ENCODE assay signal across 12 mouse cellular contexts in the genomic region with DNA sequence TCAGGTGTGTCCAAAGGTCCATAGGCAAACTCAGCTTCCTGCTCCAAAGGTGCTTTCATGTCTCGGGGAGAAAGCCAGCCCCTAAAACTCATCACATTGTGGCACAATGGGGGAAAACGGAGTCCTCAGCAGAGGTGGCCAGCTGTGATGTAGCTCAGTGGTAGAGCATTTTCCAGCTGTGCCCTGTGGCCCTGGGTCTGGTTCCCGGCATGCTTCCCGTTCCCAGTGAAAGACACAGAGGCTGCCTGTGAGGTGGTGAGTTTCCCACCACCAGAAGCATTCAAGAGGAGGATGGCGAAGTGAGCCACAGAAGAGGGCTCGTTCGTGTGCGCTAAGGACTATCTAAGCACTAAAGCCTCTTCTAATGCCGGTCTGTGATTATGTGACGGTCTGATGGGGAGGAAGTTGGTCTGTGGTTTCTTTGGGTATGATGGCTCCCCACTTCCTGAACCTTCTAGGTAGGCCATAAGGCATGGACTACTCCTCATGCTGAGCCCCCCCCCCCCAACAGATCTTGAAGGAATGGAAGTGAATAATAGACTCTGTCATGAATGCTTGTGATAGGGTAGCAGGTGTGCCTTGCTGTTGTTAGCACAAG. TPM values are rescaled to one million over a fixed set of nuclear protein-coding genes. Genes with fewer than 3 reads are reported as not detected.
A peak's percentile ranks its signal among the peaks of the same experiment; 100 is the strongest.
DNase-seq lines count a peak whose midpoint lies in the region; ATAC-seq and TF ChIP-seq lines count a peak whose summit lies in the region.
"Had no signal": no experiment of that assay in that cellular context is flagged by ENCODE, and none has a peak within 500 bp of the region (broad histone marks: within the 10 kb centered on the region; RNA-seq: fewer than 3 reads in every experiment).

No protein-coding gene starts in this region.

- H3K4me1 ChIP-seq in liver, embryonic 13.5 days (replicated peaks), result peaks cover 55% of the 10 kb centered on the region
- peaks cover 51% of the 10 kb centered on the region for H3K4me1 ChIP-seq in liver, embryonic 12.5 days
- peaks cover 48% of the 10 kb centered on the region for H3K4me1 ChIP-seq in embryonic facial prominence, embryonic 15.5 days

- WGBS in liver, embryonic 13.5 days (ENCODE audit: insufficient replicate concordance), result 46% methylated on average over 10 of the region's 10 CpGs
- WGBS in liver, embryonic 12.5 days (ENCODE audit: insufficient replicate concordance), result 47% methylated on average over 10 of the region's 10 CpGs
- 80% methylated on average over 10 of the region's 10 CpGs for WGBS in embryonic facial prominence, embryonic 15.5 days

- H3K79me2 ChIP-seq in myocyte (ENCODE audit: control insufficient read depth, insufficient read depth), result peaks cover 33% of the 10 kb centered on the region

- 0 out of 2 replicates have a peak, but pooled peaks cover 3% of the 10 kb centered on the region for H3K36me3 ChIP-seq in liver, embryonic 13.5 days
- H3K36me3 ChIP-seq in liver, embryonic 12.5 days, result peaks cover 6% of the 10 kb centered on the region; the same call in 1 of the 2 replicates
- H3K36me3 ChIP-seq in embryonic facial prominence, embryonic 15.5 days, result no peaks in the 10 kb centered on the region
- H3K36me3 ChIP-seq in myocyte (ENCODE audit: control insufficient read depth, insufficient read depth), result peaks cover 6% of the 10 kb centered on the region
- H3K36me3 ChIP-seq: forebrain, embryonic 12.5 days had no signal

- no peak overlapping the region for H3K27ac ChIP-seq in liver, embryonic 13.5 days
- no peak overlapping the region for H3K27ac ChIP-seq in liver, embryonic 12.5 days
- H3K27ac ChIP-seq in embryonic facial prominence, embryonic 15.5 days (replicated peaks), result peak overlapping the region; percentile 94; the same call in 1 of the 2 replicates
- H3K27ac ChIP-seq: forebrain, embryonic 12.5 days had no signal

- no peak for DNase-seq in liver, embryonic 13.5 days
- DNase-seq in CD4-positive, CD25-positive, alpha-beta regulatory T cell, adult 2 months (ENCODE audit: low read depth, low spot score), result peak; percentile 69
- no peak for DNase-seq in layer of hippocampus, adult 11-12 months (ENCODE audit: low spot score)
- DNase-seq in ovary, postnatal 36 days (ENCODE audit: low spot score), result no peak
- no peak for DNase-seq in yolk sac, embryonic 10.5 days (ENCODE audit: low spot score)
- DNase-seq: gastrocnemius, postnatal 10 days; lung, postnatal 10 days had no signal

- no peak overlapping the region for H3ac ChIP-seq in myocyte (ENCODE audit: control insufficient read depth, insufficient read length)

- no peak for TF ChIP-seq POLR2A in myocyte (IDR thresholded peaks at IDR 0.05; ENCODE audit: insufficient read length, low read depth)

- H3K27me3 ChIP-seq in liver, embryonic 13.5 days, result 0 out of 2 replicates have a peak, but pooled peaks cover 6% of the 10 kb centered on the region
- no peaks in the 10 kb centered on the region for H3K27me3 ChIP-seq in liver, embryonic 12.5 days (replicated peaks)
- no peaks in the 10 kb centered on the region for H3K27me3 ChIP-seq in embryonic facial prominence, embryonic 15.5 days
- no peaks in the 10 kb centered on the region for H3K27me3 ChIP-seq in myocyte (ENCODE audit: control insufficient read depth, insufficient read depth, insufficient read length)
- H3K27me3 ChIP-seq: forebrain, embryonic 12.5 days had no signal

- H3K9me3 ChIP-seq in liver, embryonic 13.5 days (replicated peaks), result 0 out of 2 replicates have a peak, but pooled peaks cover 2% of the 10 kb centered on the region
- H3K9me3 ChIP-seq in liver, embryonic 12.5 days (replicated peaks), result no peaks in the 10 kb centered on the region
- H3K9me3 ChIP-seq in embryonic facial prominence, embryonic 15.5 days (replicated peaks), result no peaks in the 10 kb centered on the region
- H3K9me3 ChIP-seq: forebrain, embryonic 12.5 days had no signal

- no peak for ATAC-seq in liver, embryonic 13.5 days (ENCODE audit: low read depth)
- ATAC-seq in liver, embryonic 12.5 days, result no peak
- no peak for ATAC-seq in embryonic facial prominence, embryonic 15.5 days (ENCODE audit: insufficient number of reproducible peaks, low FRiP score, low TSS enrichment, low read depth)

- peak overlapping the region; percentile 55; the same call in 1 of the 2 replicates for H3K4me2 ChIP-seq in liver, embryonic 13.5 days
- no peak overlapping the region for H3K4me2 ChIP-seq in liver, embryonic 12.5 days
- H3K4me2 ChIP-seq in embryonic facial prominence, embryonic 15.5 days (replicated peaks), result peak overlapping the region; percentile 25; the same call in 1 of the 2 replicates
- peak overlapping the region; percentile 96 for H3K4me2 ChIP-seq in myocyte (ENCODE audit: low read depth)
- H3K4me2 ChIP-seq: forebrain, embryonic 12.5 days had no signal

- H3K9ac ChIP-seq in liver, embryonic 13.5 days, result no peak overlapping the region
- no peak overlapping the region for H3K9ac ChIP-seq in liver, embryonic 12.5 days
- no peak overlapping the region for H3K9ac ChIP-seq in embryonic facial prominence, embryonic 15.5 days
- H3K9ac ChIP-seq: forebrain, embryonic 12.5 days had no signal

- H3K4me3 ChIP-seq in liver, embryonic 13.5 days (replicated peaks), result no peak overlapping the region
- no peak overlapping the region for H3K4me3 ChIP-seq in liver, embryonic 12.5 days
- no peak overlapping the region for H3K4me3 ChIP-seq in embryonic facial prominence, embryonic 15.5 days (replicated peaks)
- H3K4me3 ChIP-seq in myocyte, result peak overlapping the region; percentile 50
- H3K4me3 ChIP-seq: forebrain, embryonic 12.5 days had no signal

TF ChIP-seq in myocyte, 11 proteins besides CTCF, POLR2A, EP300 and RAD21:
- no peak for TF ChIP-seq POLR2AphosphoS2 (IDR thresholded peaks at IDR 0.05; ENCODE audit: insufficient read length, low read depth)
- no peak for TF ChIP-seq MYOD1 (IDR thresholded peaks at IDR 0.05; ENCODE audit: control insufficient read depth in 1 of 3, insufficient read length in 2 of 3, low read depth in 2 of 3)
- no peak for TF ChIP-seq TCF3 (IDR thresholded peaks at IDR 0.05; ENCODE audit: insufficient read length, low read depth)

RNA-seq across cellular contexts. Expression of a gene that starts 6.4 kb away (rescaled TPM):
- polyA plus RNA-seq in liver, embryonic 13.5 days (2015; fragmentation: Nextera tagmentation; extraction: Ambion mirVana), result 13.9 and 15.2 TPM in 2 replicates
- polyA plus RNA-seq in liver, embryonic 12.5 days (2016; fragmentation: Nextera tagmentation; extraction: Ambion mirVana), result 18.5 and 19.7 TPM in 2 replicates
- polyA plus RNA-seq in embryonic facial prominence, embryonic 15.5 days (2015; fragmentation: Nextera tagmentation; extraction: Ambion mirVana), result 122 and 132 TPM in 2 replicates
- 394 TPM for polyA plus RNA-seq in myocyte (2012; fragmentation: generic; extraction: Trizol)

RNA-seq across cellular contexts. Expression of a gene that starts 29.1 kb away (rescaled TPM):
- not detected in 2 replicates for polyA plus RNA-seq in liver, embryonic 13.5 days (2015; fragmentation: Nextera tagmentation; extraction: Ambion mirVana)
- not detected in 2 replicates for polyA plus RNA-seq in liver, embryonic 12.5 days (2016; fragmentation: Nextera tagmentation; extraction: Ambion mirVana)
- 0.18 and 0.49 TPM in 2 replicates for polyA plus RNA-seq in embryonic facial prominence, embryonic 15.5 days (2015; fragmentation: Nextera tagmentation; extraction: Ambion mirVana)
- polyA plus RNA-seq in myocyte (2012; fragmentation: generic; extraction: Trizol), result 1.1 TPM
- polyA plus RNA-seq: heart, postnatal 0 days had no signal

RNA-seq across cellular contexts. Expression of a gene that starts 47.6 kb away (rescaled TPM):
- polyA plus RNA-seq in liver, embryonic 13.5 days (2015; fragmentation: Nextera tagmentation; extraction: Ambion mirVana), result 5.1 and 6.1 TPM in 2 replicates
- polyA plus RNA-seq in liver, embryonic 12.5 days (2016; fragmentation: Nextera tagmentation; extraction: Ambion mirVana), result 6.8 and 7.6 TPM in 2 replicates
- 18.8 and 23.9 TPM in 2 replicates for polyA plus RNA-seq in embryonic facial prominence, embryonic 15.5 days (2015; fragmentation: Nextera tagmentation; extraction: Ambion mirVana)
- 6.4 TPM for polyA plus RNA-seq in myocyte (2012; fragmentation: generic; extraction: Trizol)

RNA-seq across cellular contexts. Expression of a gene that starts 47.7 kb away (rescaled TPM):
- polyA plus RNA-seq in liver, embryonic 13.5 days (2015; fragmentation: Nextera tagmentation; extraction: Ambion mirVana), result 13.2 and 14.6 TPM in 2 replicates
- polyA plus RNA-seq in liver, embryonic 12.5 days (2016; fragmentation: Nextera tagmentation; extraction: Ambion mirVana), result 15.3 and 16.6 TPM in 2 replicates
- polyA plus RNA-seq in embryonic facial prominence, embryonic 15.5 days (2015; fragmentation: Nextera tagmentation; extraction: Ambion mirVana), result 18.1 and 18.7 TPM in 2 replicates
- 14.9 TPM for polyA plus RNA-seq in myocyte (2012; fragmentation: generic; extraction: Trizol)
